Mouse (Mus musculus) olfactory bulb, adult 2 months (tissue): ENCODE results near the gene Cpeb4.

ENCODE experiments used
- CTCF ChIP-seq: fragments of 200-500 bp; IDR thresholded peaks from 2 replicates; pipeline ENCODE4 v1.5.1; 2012; ENCODE audit warnings: low read depth, mild to moderate bottlenecking, low read length, moderate library complexity; ENCODE audit not compliant: insufficient read depth
- POLR2A ChIP-seq: fragments of 200-500 bp; IDR thresholded peaks from 2 replicates; pipeline ENCODE4 v1.6.1; 2012; ENCODE audit warnings: mild to moderate bottlenecking, low read depth, low read length, moderate library complexity; ENCODE audit not compliant: insufficient read depth

- TF ChIP-seq CTCF (no peak), POLR2A (no peak)
Observed at GRCm38 (mm10) chr11:31965256-31966134, 93.5 kb downstream of the Cpeb4 start, which contains the start of gene 4930524B15Rik.
